Mouse (Mus musculus) hindlimb bud, embryonic 11.5 days (tissue): Measurements from ENCODE around the gene Kbtbd4.

Experiments used
- DNase-seq: peaks from one replicate; pipeline ENCODE4 v3.0.0-alpha.2; 2012; ENCODE audit warnings: low read depth, low spot score; ENCODE audit errors: extremely low spot score

Kbtbd4 gene

GRCm38 (mm10) chr2:90903398-90903797, 1.1 kb upstream of the Kbtbd4 start:
- DNase-seq: no peak

DNA sequence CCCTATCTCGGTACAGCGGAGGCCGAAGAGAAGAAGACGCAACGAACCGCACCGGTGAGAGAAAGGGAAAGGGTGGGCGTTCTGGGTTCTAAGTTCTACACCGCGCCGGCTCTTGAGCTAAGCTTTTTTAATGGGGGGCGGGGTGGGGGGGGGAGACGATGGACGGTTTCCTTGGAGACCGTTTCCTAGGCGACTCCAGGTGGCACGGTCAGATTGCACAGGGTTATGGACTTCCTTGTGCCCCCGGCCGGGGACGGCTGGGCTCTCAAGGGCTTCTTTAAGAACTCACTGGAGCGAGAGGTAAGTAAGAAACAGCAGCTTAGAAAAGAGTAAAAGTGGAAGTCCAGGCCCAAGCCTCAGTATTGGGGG, 300 bp downstream of the Kbtbd4 start:
- no peak for DNase-seq

DNA sequence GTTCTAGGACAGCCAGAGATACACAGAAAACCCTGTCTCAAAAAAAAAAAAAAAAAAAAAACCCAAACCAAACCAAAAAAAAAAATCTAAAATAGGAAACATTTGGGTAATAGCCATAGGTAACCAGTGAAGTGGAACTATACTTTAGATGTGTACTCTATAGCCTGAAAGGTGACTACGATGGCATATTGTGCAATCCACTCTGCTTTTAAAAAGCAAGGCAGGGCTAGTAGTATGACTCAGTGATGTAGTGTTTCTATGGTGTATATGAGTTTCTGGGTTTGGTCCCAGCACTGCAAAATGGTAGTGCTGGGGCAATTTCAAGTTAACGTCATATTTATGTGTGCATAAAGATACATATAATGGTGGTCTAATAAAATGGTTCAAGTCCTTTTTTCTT, 2.2 kb downstream of the Kbtbd4 start:
- no peak for DNase-seq

- no peak for DNase-seq
These were observed 6.3 kb downstream of the Kbtbd4 start for GRCm38 (mm10) chr2:90910861-90911260.

- DNase-seq: no peak
These were observed 7.1 kb downstream of the Kbtbd4 start for GRCm38 (mm10) chr2:90911668-90912067.

DNA sequence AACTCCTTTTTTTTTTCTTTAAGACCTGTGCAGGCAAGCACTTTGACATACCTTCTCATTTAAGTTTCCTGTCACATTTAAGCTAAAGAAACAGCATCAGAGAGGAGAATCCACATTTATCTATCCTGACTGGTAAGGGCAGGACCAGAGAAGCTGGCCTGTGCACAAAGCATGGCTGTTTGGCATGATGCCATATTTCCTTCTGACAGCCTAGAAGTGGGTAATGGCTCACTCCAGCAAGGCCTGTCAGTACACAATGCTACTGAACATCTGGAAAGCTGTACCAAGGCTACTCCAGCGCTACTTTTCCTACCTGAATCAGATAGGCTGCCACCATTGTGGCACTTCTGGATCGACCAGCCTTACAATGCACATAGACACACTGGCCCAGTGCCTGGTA, 9.1 kb downstream of the Kbtbd4 start:
- no peak for DNase-seq

- no peak for DNase-seq
These were observed 11.0 kb downstream of the Kbtbd4 start for GRCm38 (mm10) chr2:90915516-90915915.

DNA sequence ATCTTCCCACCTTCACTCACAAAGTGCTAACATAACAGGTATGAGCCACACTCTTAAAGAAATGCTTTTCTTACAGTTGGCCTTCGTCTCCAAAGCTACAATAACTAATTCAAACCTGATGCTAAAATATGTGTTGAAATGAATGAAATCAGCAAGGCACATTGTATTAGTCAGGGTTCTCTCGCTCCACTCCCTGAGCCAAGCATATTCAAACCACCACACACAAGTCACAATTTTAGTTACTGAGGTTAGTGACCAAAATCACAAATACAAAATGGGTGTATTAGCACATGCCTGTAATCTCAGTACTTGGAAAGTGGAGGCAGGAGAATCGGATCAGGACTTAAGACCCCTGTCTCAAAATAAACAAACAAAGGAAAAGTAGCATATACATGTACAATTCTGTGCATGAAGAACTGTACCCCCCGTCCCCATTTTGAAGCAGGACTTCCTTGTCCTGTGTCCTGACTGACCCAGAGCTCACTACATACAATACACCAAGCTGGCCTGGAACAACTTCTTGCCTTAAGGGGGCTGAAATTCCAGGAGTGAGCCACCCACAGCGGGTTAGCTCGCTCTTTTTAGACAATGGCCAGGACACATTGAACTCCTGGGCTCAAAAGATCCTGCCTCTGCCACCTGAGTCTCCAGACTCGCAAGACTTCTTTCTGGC, 12.2 kb downstream of the Kbtbd4 start:
- DNase-seq: no peak

- no peak for DNase-seq
These were observed 12.9 kb downstream of the Kbtbd4 start for GRCm38 (mm10) chr2:90917233-90917998.

DNA sequence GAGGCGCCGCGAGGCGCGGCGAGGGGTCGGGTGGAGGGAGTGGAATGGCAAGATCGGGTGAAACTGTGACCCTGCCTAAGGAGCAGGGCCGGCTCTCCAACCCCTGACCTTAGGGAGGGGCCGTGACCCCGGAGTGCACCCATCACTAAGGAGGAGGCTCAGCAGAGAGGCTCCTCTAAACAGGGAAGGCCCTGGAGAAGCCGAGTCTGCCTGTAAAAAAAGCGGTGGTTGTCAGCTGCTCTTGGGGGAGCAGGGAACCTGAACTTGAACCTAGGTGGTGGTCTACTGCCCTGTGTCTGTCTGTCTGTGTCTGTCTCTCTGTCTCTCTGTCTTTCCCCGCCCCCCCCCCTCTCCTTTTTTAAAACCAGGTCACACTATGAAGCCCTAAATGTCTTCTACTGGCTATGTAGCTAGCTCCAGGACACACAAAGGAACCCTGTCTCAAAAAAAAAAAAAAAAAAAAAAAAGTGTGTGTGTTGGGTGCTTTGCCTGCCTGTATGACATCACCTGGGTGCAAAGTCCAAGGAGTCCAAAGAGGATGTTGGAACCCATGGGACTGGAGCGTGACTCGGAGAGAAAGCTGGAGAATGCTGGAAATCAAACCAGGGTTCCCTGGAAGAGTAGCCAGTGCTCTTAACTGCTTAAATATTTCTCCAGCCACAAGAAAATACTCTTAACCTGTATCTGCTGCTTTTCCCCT, 13.6 kb downstream of the Kbtbd4 start:
- no peak for DNase-seq

DNA sequence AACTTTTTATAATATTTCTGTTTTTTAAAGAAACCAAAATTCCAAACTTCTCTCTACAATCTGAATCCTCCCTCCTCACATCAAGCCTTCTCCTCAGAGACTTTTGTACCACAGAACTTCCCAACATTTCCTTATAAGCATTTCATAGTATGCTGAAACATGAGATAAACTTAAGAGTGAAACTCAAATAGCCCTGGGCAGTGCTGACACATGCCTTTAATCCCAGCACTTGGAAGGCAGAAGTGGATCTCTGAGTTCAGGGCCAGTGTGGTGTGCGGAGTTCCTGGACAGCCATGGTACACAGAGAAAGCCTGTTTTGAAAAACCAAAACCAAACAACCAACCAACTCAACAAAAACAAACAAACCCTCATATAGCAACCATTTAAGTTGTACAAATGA, 16.6 kb downstream of the Kbtbd4 start:
- DNase-seq: no peak

DNA sequence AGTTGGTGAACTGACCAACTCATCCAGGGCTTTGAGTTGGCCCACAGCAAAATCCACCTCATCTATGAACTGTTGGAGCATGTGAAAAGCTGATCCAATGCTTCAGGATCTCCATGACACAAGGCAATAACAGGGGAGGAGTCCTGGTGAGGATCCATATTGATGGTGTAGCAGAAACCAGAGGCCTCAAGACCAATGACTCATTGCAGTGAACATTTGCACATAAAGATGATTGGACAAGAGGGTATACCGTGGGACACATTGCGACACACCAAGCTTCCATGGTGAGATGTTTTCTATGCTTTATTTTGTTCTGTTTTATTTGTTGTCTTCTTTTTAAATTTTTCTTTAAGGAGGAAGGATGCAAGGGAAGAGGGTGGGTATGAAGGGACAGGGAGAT, 18.1 kb downstream of the Kbtbd4 start:
- no peak for DNase-seq

DNA sequence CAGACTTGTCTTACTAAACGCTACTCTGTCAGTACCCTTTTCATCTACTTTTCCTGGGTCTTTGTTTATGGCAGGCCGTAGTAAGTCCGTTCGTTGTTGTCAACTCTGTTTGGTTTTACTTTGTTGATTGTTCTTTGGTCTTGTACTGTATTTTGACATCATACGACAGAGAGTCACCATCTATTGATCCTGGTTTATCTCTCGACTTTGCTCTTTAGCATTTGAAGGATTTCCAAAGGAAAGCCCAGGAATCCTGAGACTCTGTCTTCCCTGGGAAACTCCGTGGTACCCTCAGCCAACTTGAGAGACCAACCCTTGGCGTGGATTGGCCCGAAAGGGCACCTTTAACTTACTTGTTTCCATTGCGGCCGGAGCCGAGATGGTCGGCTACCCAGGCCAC, 24.0 kb downstream of the Kbtbd4 start:
- no peak for DNase-seq

DNA sequence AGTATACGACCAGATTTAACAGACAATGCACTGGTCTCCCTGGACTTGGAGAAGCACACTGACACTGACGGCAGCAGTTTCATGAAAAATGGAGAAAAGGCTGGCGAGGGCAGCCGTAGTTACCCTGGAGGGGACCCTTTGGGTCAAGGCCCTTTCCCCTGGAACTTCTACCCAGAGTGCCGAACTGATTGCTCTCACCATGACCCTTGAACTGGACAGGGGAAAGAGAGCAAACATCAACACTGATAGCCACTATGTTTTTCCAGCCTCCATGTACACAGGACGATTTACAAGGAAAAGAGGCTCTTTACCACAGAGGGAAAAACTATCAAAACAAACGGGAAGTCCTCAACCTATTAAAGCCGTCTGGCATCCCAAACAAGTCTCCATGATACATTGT, 27.3 kb downstream of the Kbtbd4 start:
- no peak for DNase-seq

GRCm38 (mm10) chr2:90932273-90932672, 27.7 kb downstream of the Kbtbd4 start:
- no peak for DNase-seq

DNA sequence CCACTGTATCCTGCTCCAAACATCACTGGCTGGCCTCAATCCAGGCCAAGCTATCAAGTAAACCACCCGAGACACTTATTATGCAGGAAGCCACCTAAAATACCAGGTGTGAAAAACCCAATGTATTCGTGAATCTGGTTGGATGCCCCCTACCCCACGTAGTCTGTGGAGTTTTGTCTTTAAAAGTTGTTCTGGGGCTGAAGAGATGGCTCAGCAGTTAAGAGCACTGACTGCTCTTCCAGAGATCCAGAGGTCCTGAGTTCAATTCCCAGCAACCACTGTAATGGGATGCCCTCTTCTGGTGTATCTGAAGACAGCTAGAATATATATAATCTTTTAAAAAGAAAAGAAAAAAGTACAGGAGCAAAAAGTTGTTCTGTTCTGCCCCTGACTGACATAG, 33.8 kb downstream of the Kbtbd4 start:
- no peak for DNase-seq

DNA sequence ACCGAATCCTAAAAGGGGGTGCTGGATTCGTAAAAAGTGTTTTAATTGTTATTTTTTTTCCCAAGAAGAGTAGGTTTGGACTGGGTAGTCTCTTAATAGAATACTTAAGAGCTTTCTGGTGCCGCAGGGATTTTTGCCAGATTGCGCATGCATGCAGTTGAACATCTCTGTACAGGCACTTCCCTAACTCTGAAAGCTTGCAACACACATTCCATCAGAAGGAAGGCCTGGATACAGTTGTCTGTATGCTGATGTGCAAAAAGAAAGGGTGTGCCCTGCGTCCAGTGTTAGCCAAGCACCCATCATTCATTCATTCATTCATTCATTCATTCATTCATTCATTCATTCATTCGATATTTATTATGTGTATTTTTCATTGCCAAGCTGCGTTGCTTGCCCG, 35.2 kb downstream of the Kbtbd4 start:
- DNase-seq: no peak

DNA sequence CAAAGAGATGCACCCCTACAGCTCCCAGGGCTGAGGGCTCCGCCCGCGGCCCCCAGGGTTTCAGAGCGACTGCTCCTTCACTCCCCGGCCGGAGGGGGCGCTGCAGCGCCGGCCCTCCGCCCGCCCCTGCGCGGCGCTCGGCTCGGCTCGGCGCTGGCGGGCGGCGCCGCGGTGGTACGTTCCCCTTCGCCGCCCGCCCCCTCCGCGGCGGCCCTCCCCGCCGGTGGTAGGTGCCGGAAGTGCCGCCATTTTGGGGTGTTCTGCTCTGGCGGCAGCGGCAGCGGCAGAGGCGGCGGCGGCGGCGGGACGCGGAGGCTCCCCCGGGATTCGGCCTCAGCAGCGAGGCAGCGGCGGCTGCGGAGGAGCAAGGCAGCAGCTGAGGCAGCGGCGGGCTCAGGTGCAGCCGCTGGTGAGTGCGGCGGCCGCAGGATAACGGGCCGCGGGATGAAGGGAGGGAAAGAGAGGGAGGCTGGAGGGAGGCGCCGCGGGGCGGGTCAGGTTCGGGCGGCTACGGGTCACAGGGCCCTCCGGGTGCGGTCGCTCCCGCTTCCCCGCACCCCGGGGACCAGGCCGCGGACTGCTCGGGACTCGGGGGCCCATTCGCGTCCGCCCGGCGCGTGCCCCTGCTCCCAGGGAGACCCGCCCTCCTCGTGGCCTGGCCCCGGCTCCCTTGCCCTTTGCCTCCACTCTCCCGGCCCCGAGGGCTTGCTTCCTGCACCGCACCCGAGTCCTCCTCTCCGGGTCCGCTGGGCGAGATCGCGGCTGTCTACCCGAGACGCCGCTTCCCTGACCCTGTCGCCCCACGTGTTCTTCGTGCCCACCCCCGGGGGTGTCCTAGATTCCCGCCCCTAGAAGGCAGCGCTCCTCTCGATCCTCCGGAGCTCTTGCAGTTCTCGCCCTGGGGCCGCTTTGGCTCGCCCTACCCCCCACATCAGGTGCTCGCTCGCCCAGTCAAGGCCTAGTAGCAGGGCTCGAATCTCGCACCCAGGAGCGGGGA, 36.0 kb downstream of the Kbtbd4 start, which contains the start of gene Celf1:
TSS of gene Celf1 (plus strand) at position 150 of the 997 bp plus-strand sequence.
- no peak for DNase-seq

GRCm38 (mm10) chr2:90941744-90942143, 37.2 kb downstream of the Kbtbd4 start:
- DNase-seq: no peak

- no peak for DNase-seq
These were observed 45.6 kb downstream of the Kbtbd4 start for GRCm38 (mm10) chr2:90950149-90950548.
